Comparison of ENCODE assay signal across 24 mouse cellular contexts in the genomic region with DNA sequence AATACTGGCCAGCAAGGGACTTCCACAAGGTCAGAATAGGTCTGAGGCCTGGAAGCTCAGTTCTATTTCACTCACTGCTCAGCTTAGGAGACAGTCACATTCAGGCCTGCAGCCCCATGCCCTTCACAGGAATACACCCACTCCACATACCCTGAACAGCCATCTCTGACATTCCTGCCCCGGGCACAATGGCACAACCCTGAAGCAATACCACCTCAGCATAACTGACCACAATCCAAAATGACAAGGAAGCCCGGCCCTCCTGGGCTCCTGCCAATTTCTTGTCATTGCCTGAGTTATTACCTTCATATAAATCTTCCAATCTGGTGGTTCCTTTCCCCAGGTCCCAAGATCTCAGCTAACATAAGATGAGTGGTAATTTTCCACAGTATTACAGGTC. TPM values are rescaled to one million over a fixed set of nuclear protein-coding genes. Genes with fewer than 3 reads are reported as not detected.
A peak's percentile ranks its signal among the peaks of the same experiment; 100 is the strongest.
DNase-seq lines count a peak whose midpoint lies in the region; ATAC-seq and TF ChIP-seq lines count a peak whose summit lies in the region.
"Had no signal": no experiment of that assay in that cellular context is flagged by ENCODE, and none has a peak within 500 bp of the region (broad histone marks: within the 10 kb centered on the region; RNA-seq: fewer than 3 reads in every experiment).

No protein-coding gene starts in this region.

- no peak overlapping the region for H3K27ac ChIP-seq in kidney, embryonic 16.5 days (ENCODE audit: low read length)
- H3K27ac ChIP-seq in stomach, postnatal 0 days (replicated peaks), result no peak overlapping the region
- H3K27ac ChIP-seq in forebrain, embryonic 15.5 days (replicated peaks), result no peak overlapping the region
- H3K27ac ChIP-seq: embryonic facial prominence, embryonic 12.5 days; heart, embryonic 15.5 days; neural tube, embryonic 13.5 days had no signal

- H3K36me3 ChIP-seq in kidney, embryonic 16.5 days (ENCODE audit: insufficient read depth, low read length), result no peaks in the 10 kb centered on the region
- H3K36me3 ChIP-seq in stomach, postnatal 0 days (ENCODE audit: control insufficient read depth, insufficient read depth, low read length), result no peaks in the 10 kb centered on the region
- no peaks in the 10 kb centered on the region for H3K36me3 ChIP-seq in forebrain, embryonic 15.5 days
- H3K36me3 ChIP-seq: embryonic facial prominence, embryonic 12.5 days; heart, embryonic 15.5 days; neural tube, embryonic 13.5 days had no signal

- no peaks in the 10 kb centered on the region for H3K4me1 ChIP-seq in kidney, embryonic 16.5 days (ENCODE audit: insufficient read depth, low read length)
- H3K4me1 ChIP-seq in stomach, postnatal 0 days (replicated peaks; ENCODE audit: control insufficient read depth, insufficient read depth), result no peaks in the 10 kb centered on the region
- H3K4me1 ChIP-seq in forebrain, embryonic 15.5 days, result no peaks in the 10 kb centered on the region
- H3K4me1 ChIP-seq: embryonic facial prominence, embryonic 12.5 days; heart, embryonic 15.5 days; neural tube, embryonic 13.5 days had no signal

- WGBS in kidney, embryonic 16.5 days, result 81% methylated on average over 2 of the region's 2 CpGs
- WGBS in stomach, postnatal 0 days, result 78% methylated on average over 2 of the region's 2 CpGs
- WGBS in forebrain, embryonic 15.5 days, result 93% methylated on average over 2 of the region's 2 CpGs

- no peak overlapping the region for H3K4me3 ChIP-seq in kidney, embryonic 16.5 days (ENCODE audit: low read length)
- H3K4me3 ChIP-seq in stomach, postnatal 0 days (ENCODE audit: low read depth, low read length), result no peak overlapping the region
- H3K4me3 ChIP-seq in forebrain, embryonic 15.5 days, result no peak overlapping the region
- H3K4me3 ChIP-seq: embryonic facial prominence, embryonic 12.5 days; heart, embryonic 15.5 days; neural tube, embryonic 13.5 days had no signal

- H3K27me3 ChIP-seq in kidney, embryonic 16.5 days (ENCODE audit: insufficient read depth, low read length), result no peaks in the 10 kb centered on the region
- H3K27me3 ChIP-seq in stomach, postnatal 0 days (ENCODE audit: control insufficient read depth, insufficient read depth, low read length), result no peaks in the 10 kb centered on the region
- no peaks in the 10 kb centered on the region for H3K27me3 ChIP-seq in forebrain, embryonic 15.5 days
- H3K27me3 ChIP-seq: embryonic facial prominence, embryonic 12.5 days; heart, embryonic 15.5 days; neural tube, embryonic 13.5 days had no signal

- TF ChIP-seq CTCF in stomach, postnatal 0 days (IDR thresholded peaks at IDR 0.05; ENCODE audit: low read depth), result no peak

- TF ChIP-seq EP300 in stomach, postnatal 0 days (optimal IDR thresholded peaks at IDR 0.05), result no peak

- H3K4me2 ChIP-seq in kidney, embryonic 16.5 days (replicated peaks; ENCODE audit: low read depth, low read length), result no peak overlapping the region
- no peak overlapping the region for H3K4me2 ChIP-seq in stomach, postnatal 0 days (replicated peaks; ENCODE audit: low read depth)
- H3K4me2 ChIP-seq in forebrain, embryonic 15.5 days (replicated peaks), result no peak overlapping the region
- H3K4me2 ChIP-seq: embryonic facial prominence, embryonic 12.5 days; heart, embryonic 15.5 days; midbrain, embryonic 11.5 days; neural tube, embryonic 13.5 days had no signal

- H3K9me3 ChIP-seq in kidney, embryonic 16.5 days (ENCODE audit: low read length), result no peaks in the 10 kb centered on the region
- H3K9me3 ChIP-seq in stomach, postnatal 0 days (ENCODE audit: control insufficient read depth, low read length), result no peaks in the 10 kb centered on the region
- no peaks in the 10 kb centered on the region for H3K9me3 ChIP-seq in forebrain, embryonic 15.5 days
- H3K9me3 ChIP-seq: embryonic facial prominence, embryonic 12.5 days; neural tube, embryonic 13.5 days had no signal

- ATAC-seq in kidney, embryonic 16.5 days (ENCODE audit: low FRiP score, low TSS enrichment), result peak; percentile 12; the same call in 1 of the 2 replicates
- no peak for ATAC-seq in stomach, postnatal 0 days (ENCODE audit: low FRiP score, low TSS enrichment)
- no peak for ATAC-seq in forebrain, embryonic 15.5 days (replicated peaks)
- ATAC-seq: activated CD4-positive, CD25-positive, alpha-beta regulatory T cell, adult 4 months; liver, postnatal 0 days had no signal

- DNase-seq in adrenal gland, adult (ENCODE audit: inconsistent age in 2 of 2, low spot score in 1 of 2), result peak; percentile 4 to 56
- no peak for DNase-seq in adrenal gland, postnatal 4 days (ENCODE audit: low spot score in 2 of 2)
- DNase-seq in urinary bladder, postnatal 36 days (ENCODE audit: low spot score in 2 of 2), result peak; percentile 1 to 2
- DNase-seq in urinary bladder, postnatal 10 days (ENCODE audit: low spot score), result no peak
- DNase-seq in stomach, postnatal 0 days (ENCODE audit: low spot score), result peak; percentile 21
- no peak for DNase-seq in heart, adult 9 months (ENCODE audit: low spot score in 2 of 2)
- DNase-seq: cerebellum, adult 11-12 months; heart, adult 18-20 months; liver; liver, postnatal 0 days; lung, postnatal 4 days; right cerebral cortex, postnatal 4 days; thymus, postnatal 36 days had no signal

- no peak overlapping the region for H3K9ac ChIP-seq in kidney, embryonic 16.5 days (replicated peaks; ENCODE audit: low read length)
- no peak overlapping the region for H3K9ac ChIP-seq in stomach, postnatal 0 days (ENCODE audit: low read length)
- H3K9ac ChIP-seq in forebrain, embryonic 15.5 days (replicated peaks), result no peak overlapping the region
- H3K9ac ChIP-seq: embryonic facial prominence, embryonic 12.5 days; heart, embryonic 15.5 days; liver, postnatal 0 days; neural tube, embryonic 13.5 days had no signal

RNA-seq across cellular contexts. Expression of gene Sult1c2, which starts 28.3 kb away (rescaled TPM):
- 1 to 10 TPM; 3.2 to 4.2 TPM for total RNA-seq in adrenal gland, postnatal 4 days (2021)
- 2.9 and 4.5 TPM in 2 replicates for polyA plus RNA-seq in kidney, embryonic 16.5 days (2015; fragmentation: Nextera tagmentation; extraction: Ambion mirVana)
- 109 and 124 TPM in 2 replicates for polyA plus RNA-seq in stomach, postnatal 0 days (2015; fragmentation: Nextera tagmentation; extraction: Ambion mirVana)
- not detected in 2 replicates for polyA plus RNA-seq in forebrain, embryonic 15.5 days (2015; fragmentation: Nextera tagmentation; extraction: Ambion mirVana)
- total RNA-seq: gastrocnemius, adult 8-10 months; heart, adult 18-20 months; left cerebral cortex, postnatal 25 days had no signal
- polyA plus RNA-seq: activated CD4-positive, CD25-positive, alpha-beta regulatory T cell, adult 4 months; cortical plate, adult 2 months; embryonic facial prominence, embryonic 12.5 days; heart, embryonic 15.5 days; hindbrain, embryonic 11.5 days; midbrain, embryonic 11.5 days; neural tube, embryonic 13.5 days had no signal

Comparison
In these comparisons a context has a peak if more than half of its experiments do, and no peak if none do; other contexts are left out.
1. DNase-seq: peak in adrenal gland, adult (2 of 2), urinary bladder, postnatal 36 days (2 of 2) and stomach, postnatal 0 days (single experiment); none in adrenal gland, postnatal 4 days (0 of 2), urinary bladder, postnatal 10 days (single experiment) and heart, adult 9 months (0 of 2).
2. RNA of gene Sult1c2, which starts 28.3 kb away (polyA plus RNA-seq): 109 to 124 TPM in stomach, postnatal 0 days; 2.9 to 4.5 TPM in kidney, embryonic 16.5 days and not detected in forebrain, embryonic 15.5 days; every median in the first group is over 10 times any median in the second.